Mouse (Mus musculus) embryo, embryonic 9.5 days (tissue): ENCODE measurements around the gene Ptprr.

Experiments used
- DNase-seq: peaks from one replicate; pipeline ENCODE4 v3.0.0-alpha.2; 2017; ENCODE audit errors: extremely low spot score

The Ptprr gene

GRCm38 (mm10) chr10:116017845-116018479, at the start of gene Ptprr:
TSS of gene Ptprr (plus strand) at chr10:116018213.
- DNase-seq = peak; percentile 84

- no peak for DNase-seq
Observed at GRCm38 (mm10) chr10:115976345-115976744, 41.7 kb upstream of the Ptprr start.

GRCm38 (mm10) chr10:115978992-115979391, 39.0 kb upstream of the Ptprr start:
- DNase-seq = no peak

GRCm38 (mm10) chr10:115980018-115980417, 38.0 kb upstream of the Ptprr start:
- no peak for DNase-seq

GRCm38 (mm10) chr10:115984308-115984707, 33.7 kb upstream of the Ptprr start:
- no peak for DNase-seq

GRCm38 (mm10) chr10:116001838-116002237, 16.2 kb upstream of the Ptprr start:
- no peak for DNase-seq

GRCm38 (mm10) chr10:116006675-116007074, 11.3 kb upstream of the Ptprr start:
- DNase-seq = no peak

- no peak for DNase-seq
Observed at GRCm38 (mm10) chr10:116018480-116018891, 473 bp downstream of the Ptprr start.

- peak; percentile 56 for DNase-seq
Observed at GRCm38 (mm10) chr10:116019086-116019860, 1.3 kb downstream of the Ptprr start.

- DNase-seq = no peak
Observed at GRCm38 (mm10) chr10:116021081-116021480, 3.1 kb downstream of the Ptprr start.

GRCm38 (mm10) chr10:116038150-116038549, 20.1 kb downstream of the Ptprr start:
- no peak for DNase-seq

- no peak for DNase-seq
Observed at GRCm38 (mm10) chr10:116075954-116076353, 57.9 kb downstream of the Ptprr start.

GRCm38 (mm10) chr10:116078636-116079035, 60.6 kb downstream of the Ptprr start:
- no peak for DNase-seq

- DNase-seq = no peak
Observed at GRCm38 (mm10) chr10:116079396-116079795, 61.4 kb downstream of the Ptprr start.

- DNase-seq = no peak
Observed at GRCm38 (mm10) chr10:116080841-116081240, 62.8 kb downstream of the Ptprr start.

GRCm38 (mm10) chr10:116083965-116084364, 66.0 kb downstream of the Ptprr start:
- DNase-seq = peak; percentile 15

- DNase-seq = no peak
Observed at GRCm38 (mm10) chr10:116096466-116096865, 78.5 kb downstream of the Ptprr start.

GRCm38 (mm10) chr10:116098470-116098869, 80.5 kb downstream of the Ptprr start:
- no peak for DNase-seq

GRCm38 (mm10) chr10:116108176-116108575, 90.2 kb downstream of the Ptprr start:
- no peak for DNase-seq

GRCm38 (mm10) chr10:116108730-116109129, 90.7 kb downstream of the Ptprr start:
- DNase-seq = no peak

GRCm38 (mm10) chr10:116112868-116113267, 94.9 kb downstream of the Ptprr start:
- DNase-seq = no peak

GRCm38 (mm10) chr10:116113867-116114474, 96.0 kb downstream of the Ptprr start, which contains the start of gene 4933416C03Rik:
TSS of gene 4933416C03Rik (minus strand) at chr10:116113917.
- no peak for DNase-seq
